Mouse (Mus musculus): ENCODE measurements around the gene Gpx2. TPM values are rescaled to one million over a fixed set of nuclear protein-coding genes. Genes with fewer than 3 reads are reported as not detected.

Gpx2 gene
- 3.8 and 7.0 TPM in 2 replicates for total RNA-seq (2012; rRNA removed)

DNA sequence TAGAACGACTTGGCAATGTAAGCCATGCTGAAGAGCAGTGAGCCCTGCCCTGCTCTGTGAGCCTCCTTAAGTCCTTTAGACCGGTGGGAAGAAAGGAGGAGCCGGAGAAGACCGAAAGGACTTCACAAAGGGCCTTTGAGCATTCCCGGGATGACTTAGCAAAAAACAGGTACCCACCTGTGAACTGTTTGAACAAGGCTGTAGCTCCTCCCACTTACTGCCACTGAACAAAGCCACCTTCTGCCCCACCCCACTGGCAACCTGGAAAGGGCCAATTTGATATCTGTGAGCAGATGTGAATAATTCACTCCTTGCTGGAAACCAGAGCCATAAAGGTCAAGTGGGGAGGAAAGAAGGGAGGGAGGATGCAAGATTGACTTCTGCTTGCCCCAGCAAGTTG lies at the start of gene Gpx2:
TSS of gene Gpx2 (minus strand) at position 205 of the 400 bp plus-strand sequence.
- peaks cover 10 to 12% of the 10 kb centered on the region in 2 experiments; a peak in 3 of 4 replicates for H3K4me1 ChIP-seq (ENCODE audit: control insufficient read depth in 2 of 2, insufficient read depth in 2 of 2, low read length in 2 of 2, poor library complexity in 1 of 2)
- no peak within 1 kb of the TSS for H3K27ac ChIP-seq (ENCODE audit: insufficient read depth, low read depth, low read length, poor library complexity, severe bottlenecking)
- no peak within 1 kb of the TSS for H3K4me3 ChIP-seq (ENCODE audit: insufficient read depth in 1 of 2, low read depth in 1 of 2, low read length in 2 of 2, poor library complexity in 1 of 2, severe bottlenecking in 1 of 2)
- no peaks in the 10 kb centered on the region for H3K9me3 ChIP-seq (ENCODE audit: control insufficient read depth, insufficient read depth, low read depth, low read length)
- in situ Hi-C loops (cut with MboI; ENCODE audit: low sequenced_read_pairs in 2 of 2, unreplicated experiment in 2 of 2): no loop called here
- TF ChIP-seq ZNF384 (IDR thresholded peaks at IDR 0.05; ENCODE audit: low read depth, low read length) (no peak), MAFK (IDR thresholded peaks at IDR 0.05; ENCODE audit: insufficient read depth, low read depth, low read length) (peak; percentile 78)
- no peak within 1 kb of the TSS for H3K9ac ChIP-seq (ENCODE audit: insufficient read depth, low read depth, low read length, poor library complexity, severe bottlenecking)
- peak; percentile 17 for DNase-seq (ENCODE audit: low read depth, low spot score)
- H3K36me3 ChIP-seq (ENCODE audit: control insufficient read depth, insufficient read depth, low read length, poor library complexity, severe bottlenecking): no peaks in the 10 kb centered on the region; the same call in 1 of the 2 replicates

DNA sequence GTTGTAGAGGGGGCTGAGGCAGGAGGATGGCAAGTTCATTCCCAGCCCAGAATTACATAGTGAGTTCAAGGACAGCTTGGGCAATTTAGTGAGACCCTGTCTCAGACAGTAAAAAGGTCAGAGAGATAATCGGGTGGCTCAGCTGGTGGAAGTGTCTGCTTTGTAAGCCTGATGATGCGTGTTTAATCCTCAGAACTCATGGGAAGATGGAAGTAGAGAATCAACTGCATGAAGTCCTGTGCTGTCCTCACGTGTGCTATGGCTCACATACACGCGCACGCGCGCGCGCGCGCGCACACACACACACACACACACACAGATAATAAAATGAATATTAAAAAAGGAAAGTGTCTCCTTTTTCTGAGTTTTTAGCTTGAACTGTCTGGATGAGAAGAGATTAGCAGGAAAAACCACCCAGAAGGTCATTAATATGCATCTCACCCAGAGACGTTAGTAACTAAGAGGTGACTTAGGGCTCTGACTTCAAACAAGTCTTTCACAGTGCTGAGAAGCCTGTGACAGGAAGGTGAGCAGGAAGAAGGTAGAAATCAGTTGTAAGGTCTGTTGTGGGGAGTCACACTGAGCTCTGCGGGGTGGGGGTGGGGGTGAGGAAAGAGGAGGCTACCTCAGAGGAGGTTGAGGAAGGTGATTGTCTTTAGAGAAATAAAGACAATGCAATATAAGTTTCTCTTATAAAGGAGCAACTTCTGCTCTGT lies 49.1 kb upstream of the Gpx2 start:
- H3K4me1 ChIP-seq (ENCODE audit: control insufficient read depth in 2 of 2, insufficient read depth in 2 of 2, low read length in 2 of 2, poor library complexity in 1 of 2): peaks cover 0 to 4% of the 10 kb centered on the region in 2 experiments; a peak in 3 of 4 replicates
- H3K9me3 ChIP-seq (ENCODE audit: control insufficient read depth, insufficient read depth, low read depth, low read length): no peaks in the 10 kb centered on the region
- in situ Hi-C loops (cut with MboI; ENCODE audit: low sequenced_read_pairs in 2 of 2, unreplicated experiment in 2 of 2): no loop called here
- no peak overlapping the region for H3K9ac ChIP-seq (ENCODE audit: insufficient read depth, low read depth, low read length, poor library complexity, severe bottlenecking)
- no peak for DNase-seq (ENCODE audit: low read depth, low spot score)
- no peaks in the 10 kb centered on the region for H3K36me3 ChIP-seq (ENCODE audit: control insufficient read depth, insufficient read depth, low read length, poor library complexity, severe bottlenecking)
- TF ChIP-seq CHD2 (IDR thresholded peaks at IDR 0.05; ENCODE audit: low read depth, low read length): no peak
- no peak for TF ChIP-seq ZC3H11A (IDR thresholded peaks at IDR 0.05; ENCODE audit: borderline replicate concordance, low read depth, low read length)
- TF ChIP-seq ZNF384 (IDR thresholded peaks at IDR 0.05; ENCODE audit: low read depth, low read length): no peak
- no peak for TF ChIP-seq HCFC1 (IDR thresholded peaks at IDR 0.05; ENCODE audit: borderline replicate concordance, insufficient read depth, low read length)
- no peak for TF ChIP-seq MAFK (IDR thresholded peaks at IDR 0.05; ENCODE audit: insufficient read depth, low read depth, low read length)
- H3K27ac ChIP-seq (ENCODE audit: insufficient read depth, low read depth, low read length, poor library complexity, severe bottlenecking): no peak overlapping the region
- H3K4me3 ChIP-seq (ENCODE audit: insufficient read depth in 1 of 2, low read depth in 1 of 2, low read length in 2 of 2, poor library complexity in 1 of 2, severe bottlenecking in 1 of 2): no peak overlapping the region

DNA sequence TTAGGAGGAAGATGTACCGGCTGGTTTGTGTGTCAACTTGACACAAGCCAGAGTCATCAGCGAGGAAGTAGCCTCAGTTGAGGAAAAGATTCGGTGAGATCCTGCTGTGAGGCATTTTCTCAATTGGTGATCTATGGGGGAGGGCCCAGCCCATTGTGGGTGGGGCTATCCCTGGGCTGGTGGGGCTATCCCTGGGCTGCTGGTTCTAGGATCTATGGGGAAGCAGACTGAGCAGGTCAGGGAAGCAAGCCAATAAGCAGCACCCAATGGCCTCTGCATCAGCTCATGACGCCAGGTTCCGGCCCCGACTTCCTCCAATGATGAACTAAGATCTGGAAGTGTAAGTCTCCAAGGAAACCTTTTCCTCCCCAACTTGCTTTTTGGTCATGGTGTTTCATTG lies 44.7 kb upstream of the Gpx2 start:
- TF ChIP-seq ZNF384 (IDR thresholded peaks at IDR 0.05; ENCODE audit: low read depth, low read length) (no peak), ZC3H11A (IDR thresholded peaks at IDR 0.05; ENCODE audit: borderline replicate concordance, low read depth, low read length) (no peak), HCFC1 (IDR thresholded peaks at IDR 0.05; ENCODE audit: borderline replicate concordance, insufficient read depth, low read length) (no peak), CHD2 (IDR thresholded peaks at IDR 0.05; ENCODE audit: low read depth, low read length) (no peak), MAFK (IDR thresholded peaks at IDR 0.05; ENCODE audit: insufficient read depth, low read depth, low read length) (no peak)
- peaks cover 0 to 6% of the 10 kb centered on the region in 2 experiments; a peak in 3 of 4 replicates for H3K4me1 ChIP-seq (ENCODE audit: control insufficient read depth in 2 of 2, insufficient read depth in 2 of 2, low read length in 2 of 2, poor library complexity in 1 of 2)
- H3K9ac ChIP-seq (ENCODE audit: insufficient read depth, low read depth, low read length, poor library complexity, severe bottlenecking): no peak overlapping the region
- in situ Hi-C loops (cut with MboI; ENCODE audit: low sequenced_read_pairs in 2 of 2, unreplicated experiment in 2 of 2): no loop called here
- H3K4me3 ChIP-seq (ENCODE audit: insufficient read depth in 1 of 2, low read depth in 1 of 2, low read length in 2 of 2, poor library complexity in 1 of 2, severe bottlenecking in 1 of 2): peak overlapping the region in 1 of 2 experiments; percentile 24; a peak in 2 of 4 replicates
- H3K9me3 ChIP-seq (ENCODE audit: control insufficient read depth, insufficient read depth, low read depth, low read length): no peaks in the 10 kb centered on the region
- no peak for DNase-seq (ENCODE audit: low read depth, low spot score)
- H3K36me3 ChIP-seq (ENCODE audit: control insufficient read depth, insufficient read depth, low read length, poor library complexity, severe bottlenecking): no peaks in the 10 kb centered on the region
- no peak overlapping the region for H3K27ac ChIP-seq (ENCODE audit: insufficient read depth, low read depth, low read length, poor library complexity, severe bottlenecking)

GRCm38 (mm10) chr12:76839298-76839697 lies 43.9 kb upstream of the Gpx2 start:
- H3K9me3 ChIP-seq (ENCODE audit: control insufficient read depth, insufficient read depth, low read depth, low read length): no peaks in the 10 kb centered on the region
- no peaks in the 10 kb centered on the region for H3K36me3 ChIP-seq (ENCODE audit: control insufficient read depth, insufficient read depth, low read length, poor library complexity, severe bottlenecking)
- no peak overlapping the region for H3K27ac ChIP-seq (ENCODE audit: insufficient read depth, low read depth, low read length, poor library complexity, severe bottlenecking)
- no peak overlapping the region for H3K9ac ChIP-seq (ENCODE audit: insufficient read depth, low read depth, low read length, poor library complexity, severe bottlenecking)
- no peak overlapping the region for H3K4me3 ChIP-seq (ENCODE audit: insufficient read depth in 1 of 2, low read depth in 1 of 2, low read length in 2 of 2, poor library complexity in 1 of 2, severe bottlenecking in 1 of 2)
- TF ChIP-seq MAFK (IDR thresholded peaks at IDR 0.05; ENCODE audit: insufficient read depth, low read depth, low read length): peak; percentile 84
- TF ChIP-seq ZNF384 (IDR thresholded peaks at IDR 0.05; ENCODE audit: low read depth, low read length): no peak
- H3K4me1 ChIP-seq (ENCODE audit: control insufficient read depth in 2 of 2, insufficient read depth in 2 of 2, low read length in 2 of 2, poor library complexity in 1 of 2): peaks cover 0 to 6% of the 10 kb centered on the region in 2 experiments; a peak in 2 of 4 replicates
- in situ Hi-C loops (cut with MboI; ENCODE audit: low sequenced_read_pairs in 2 of 2, unreplicated experiment in 2 of 2): no loop called here
- DNase-seq (ENCODE audit: low read depth, low spot score): no peak
